Mouse (Mus musculus): ENCODE data around the gene Adm.
"Not testable (repeated sequence)": the region's sequence is repeated elsewhere in the genome, so short reads cannot be mapped to it uniquely, and the experiment has no call there.

- TF ChIP-seq ZNF384 (IDR thresholded peaks at IDR 0.05; ENCODE audit: low read depth, low read length); HCFC1 (IDR thresholded peaks at IDR 0.05; ENCODE audit: borderline replicate concordance, insufficient read depth, low read length): not testable (repeated sequence)
- peak; percentile 85 for TF ChIP-seq MAFK (IDR thresholded peaks at IDR 0.05; ENCODE audit: insufficient read depth, low read depth, low read length)
These were observed 12.5 kb downstream of the Adm start for GRCm38 (mm10) chr7:110639958-110640357.
